Mouse (Mus musculus): ENCODE measurements around the gene Psme1.

The Psme1 gene

GRCm38 (mm10) chr14:55577871-55578667, at the start of gene Psme1:
Gene Psme1, plus strand, starts transcription at chr14:55578123.
- DNase-seq (ENCODE audit: low read depth, low spot score) = no peak

GRCm38 (mm10) chr14:55536116-55536745, 41.7 kb upstream of the Psme1 start:
- no peak for DNase-seq (ENCODE audit: low read depth, low spot score)

- DNase-seq (ENCODE audit: low read depth, low spot score) = peak; percentile 67
Observed at GRCm38 (mm10) chr14:55540067-55540786, 37.7 kb upstream of the Psme1 start, which contains the start of gene Pck2. Gene Pck2, plus strand, starts transcription at chr14:55540266.

- no peak for DNase-seq (ENCODE audit: low read depth, low spot score)
Observed at GRCm38 (mm10) chr14:55540787-55541321, 37.1 kb upstream of the Psme1 start.

GRCm38 (mm10) chr14:55542268-55542667, 35.7 kb upstream of the Psme1 start:
- DNase-seq (ENCODE audit: low read depth, low spot score) = no peak

- no peak for DNase-seq (ENCODE audit: low read depth, low spot score)
Observed at GRCm38 (mm10) chr14:55544334-55544733, 33.6 kb upstream of the Psme1 start.

GRCm38 (mm10) chr14:55550191-55550590, 27.7 kb upstream of the Psme1 start:
- DNase-seq (ENCODE audit: low read depth, low spot score) = no peak

GRCm38 (mm10) chr14:55551347-55551746, 26.6 kb upstream of the Psme1 start:
- DNase-seq (ENCODE audit: low read depth, low spot score) = no peak

- DNase-seq (ENCODE audit: low read depth, low spot score) = no peak
Observed at GRCm38 (mm10) chr14:55551794-55552193, 26.1 kb upstream of the Psme1 start.

- DNase-seq (ENCODE audit: low read depth, low spot score) = no peak
Observed at GRCm38 (mm10) chr14:55554635-55555034, 23.3 kb upstream of the Psme1 start.

GRCm38 (mm10) chr14:55555788-55556187, 22.1 kb upstream of the Psme1 start:
- no peak for DNase-seq (ENCODE audit: low read depth, low spot score)

GRCm38 (mm10) chr14:55557003-55557402, 20.9 kb upstream of the Psme1 start:
- no peak for DNase-seq (ENCODE audit: low read depth, low spot score)

- DNase-seq (ENCODE audit: low read depth, low spot score) = no peak
Observed at GRCm38 (mm10) chr14:55557587-55557986, 20.3 kb upstream of the Psme1 start.

GRCm38 (mm10) chr14:55558740-55559448, 19.0 kb upstream of the Psme1 start:
- DNase-seq (ENCODE audit: low read depth, low spot score) = no peak

- peak; percentile 94 for DNase-seq (ENCODE audit: low read depth, low spot score)
Observed at GRCm38 (mm10) chr14:55559799-55560201, 18.1 kb upstream of the Psme1 start, which contains the start of gene Dcaf11. Gene Dcaf11, plus strand, starts transcription at chr14:55560006.

- peak; percentile 98 for DNase-seq (ENCODE audit: low read depth, low spot score)
Observed at GRCm38 (mm10) chr14:55560202-55561073, 17.5 kb upstream of the Psme1 start, which contains the start of gene A730061H03Rik. Gene A730061H03Rik, minus strand, starts transcription at chr14:55560406.

- DNase-seq (ENCODE audit: low read depth, low spot score) = no peak
Observed at GRCm38 (mm10) chr14:55561860-55562259, 16.1 kb upstream of the Psme1 start.

GRCm38 (mm10) chr14:55563249-55563648, 14.7 kb upstream of the Psme1 start:
- DNase-seq (ENCODE audit: low read depth, low spot score) = no peak

GRCm38 (mm10) chr14:55565748-55566147, 12.2 kb upstream of the Psme1 start:
- DNase-seq (ENCODE audit: low read depth, low spot score) = no peak

- DNase-seq (ENCODE audit: low read depth, low spot score) = no peak
Observed at GRCm38 (mm10) chr14:55567496-55567895, 10.4 kb upstream of the Psme1 start.
